Mouse (Mus musculus) liver, embryonic 14.5 days (tissue): ENCODE data around the gene Cryz.

Experiments
- CTCF ChIP-seq: IDR thresholded peaks from 2 replicates; pipeline ENCODE4 v1.5.1; 2016; ENCODE audit warnings: antibody characterized with exemption, low read depth, control low read depth
- EP300 ChIP-seq: IDR thresholded peaks from 2 replicates; pipeline ENCODE4 v1.6.1; 2016; ENCODE audit warnings: antibody characterized with exemption, low read depth

- TF ChIP-seq CTCF, result no peak
- no peak for TF ChIP-seq EP300
These were observed 2.9 kb upstream of the Cryz start for GRCm38 (mm10) chr3:154593596-154593995.
